Mouse (Mus musculus) heart, postnatal 0 days (tissue): Measurements from ENCODE around the gene Ksr1. TPM values are rescaled to one million over a fixed set of nuclear protein-coding genes. Genes with fewer than 3 reads are reported as not detected.

ENCODE experiments used
- ATAC-seq: fragments of 200-750 bp; cut with Nextera tagmentation; 2 replicates; pipeline ENCODE4 v1.8.0; 2017; ENCODE audit warnings: low read depth, moderate number of reproducible peaks, moderate library complexity; ENCODE audit not compliant: insufficient read depth
- DNase-seq: peaks from one replicate; pipeline ENCODE4 v3.0.0-alpha.2; 2016; ENCODE audit warnings: low spot score
- H3K27ac ChIP-seq: fragments of 300-500 bp; sonication (generic); 2 replicates; pipeline ENCODE4 v1.5.1; 2014; ENCODE audit warnings: low read depth, mild to moderate bottlenecking
- H3K27me3 ChIP-seq: fragments of 300-500 bp; sonication (generic); 2 replicates; pipeline ENCODE4 v1.6.1; 2014; ENCODE audit warnings: low read length, mixed read lengths; ENCODE audit not compliant: control insufficient read depth, insufficient read depth
- H3K36me3 ChIP-seq: fragments of 300-500 bp; sonication (generic); replicated peaks from 2 replicates; pipeline ENCODE4 v1.6.1; 2014; ENCODE audit warnings: low read length, mixed read lengths; ENCODE audit not compliant: control insufficient read depth, insufficient read depth
- H3K4me1 ChIP-seq: fragments of 300-500 bp; sonication (generic); 2 replicates; pipeline ENCODE4 v1.6.1; 2014; ENCODE audit warnings: antibody characterized with exemption; ENCODE audit not compliant: control insufficient read depth, insufficient read depth
- H3K4me2 ChIP-seq: fragments of 300-500 bp; sonication (generic); 2 replicates; pipeline ENCODE4 v1.6.1; 2014; ENCODE audit warnings: low read depth, mild to moderate bottlenecking, low read length, moderate library complexity
- H3K4me3 ChIP-seq: fragments of 300-500 bp; sonication (generic); 2 replicates; pipeline ENCODE4 v1.5.1; 2014; ENCODE audit warnings: low read depth, low read length
- H3K9ac ChIP-seq: fragments of 300-500 bp; sonication (generic); replicated peaks from 2 replicates; pipeline ENCODE4 v1.6.1; 2014; ENCODE audit warnings: low read depth, low read length, mixed read lengths
- H3K9me3 ChIP-seq: fragments of 300-500 bp; sonication (generic); replicated peaks from 2 replicates; pipeline ENCODE4 v1.6.1; 2016; ENCODE audit warnings: low read length; ENCODE audit not compliant: control insufficient read depth
- CTCF ChIP-seq: IDR thresholded peaks from 2 replicates; pipeline ENCODE4 v1.5.1; 2016; ENCODE audit warnings: antibody characterized with exemption, control low read depth, low read depth
- EP300 ChIP-seq: IDR thresholded peaks from 2 replicates; pipeline ENCODE4 v1.6.1; 2016; ENCODE audit warnings: antibody characterized with exemption, low read depth
- WGBS: fragments of 180-500 bp; shearing (Covaris S2); extraction: QIAGEN DNeasy Blood & Tissue Kit; methylation state at CpG from one replicate; pipeline ENCODE4 v1.1.7; 2014; 5-methylcytosine and 5-hydroxymethylcytosine counted together
- polyA plus RNA-seq: library from polyadenylated mRNA; unstranded; fragments of >200 nt; fragmentation: Nextera tagmentation; extraction: Ambion mirVana; gene quantifications from 2 replicates; pipeline ENCODE4 v1.2.1, GENCODE M21; 2015
- total RNA-seq: library from RNA; depleted of rRNA; stranded (reverse); fragments of >200 nt; gene quantifications from 2 replicates; pipeline ENCODE4 v1.2.3, GENCODE M21; 2014; ENCODE audit warnings: low replicate concordance

Gene Ksr1
- total and polyA plus RNA-seq, 2 experiments from 2014 or later, result 1.5 to 15.2 TPM

DNA sequence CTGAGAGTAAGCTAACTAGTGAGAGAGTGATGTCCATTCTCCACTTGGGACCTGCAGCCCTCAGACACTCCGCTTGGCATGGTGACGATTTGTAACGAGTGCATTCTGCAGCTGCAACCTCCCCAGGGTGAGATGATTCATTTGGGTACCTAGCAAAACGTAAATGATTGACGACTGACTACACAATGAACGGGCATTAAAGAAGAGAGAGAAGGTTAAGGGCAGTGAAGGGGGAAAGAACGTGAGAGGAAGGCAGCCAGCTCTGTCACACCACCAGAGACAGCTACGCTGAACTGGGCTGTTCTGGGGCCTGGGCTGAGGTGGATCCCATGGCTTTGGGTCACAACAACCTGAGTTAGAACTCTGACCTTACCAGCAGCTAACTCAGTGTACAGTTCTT is 81.9 kb downstream of the Ksr1 start:
- H3K4me1 ChIP-seq, result peaks cover 39% of the 10 kb centered on the region
- ATAC-seq, result no peak
- H3K9ac ChIP-seq, result no peak overlapping the region
- H3K4me3 ChIP-seq, result no peak overlapping the region
- no peak for TF ChIP-seq CTCF
- no peak for TF ChIP-seq EP300
- H3K27me3 ChIP-seq, result no peaks in the 10 kb centered on the region
- H3K4me2 ChIP-seq, result no peak overlapping the region
- H3K36me3 ChIP-seq, result no peaks in the 10 kb centered on the region
- peak overlapping the region; percentile 76; the same call in 1 of the 2 replicates for H3K27ac ChIP-seq
- no peak for DNase-seq
- no peaks in the 10 kb centered on the region for H3K9me3 ChIP-seq
- WGBS, result 73% methylated on average over 8 of the region's 8 CpGs

DNA sequence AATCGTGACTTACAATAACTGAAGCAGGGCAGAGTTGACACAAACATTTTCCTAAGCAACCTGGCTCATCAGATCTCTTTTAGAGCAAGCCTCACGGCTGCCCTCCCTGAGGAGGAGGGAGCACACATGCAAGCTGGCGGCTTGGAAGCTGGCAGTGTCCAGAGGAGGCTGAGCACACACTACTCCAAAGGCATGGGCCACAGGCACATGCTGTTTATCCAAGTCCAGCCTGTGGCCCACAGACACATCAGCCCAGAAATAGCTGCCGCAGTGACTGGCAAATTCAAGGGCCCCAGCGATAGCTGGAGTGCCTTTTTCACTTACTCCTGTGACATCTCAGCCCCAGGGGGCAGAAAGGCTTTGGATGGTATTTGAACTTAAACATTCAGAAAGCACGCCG is 82.6 kb downstream of the Ksr1 start:
- 0 out of 2 replicates have a peak, but pooled peaks have one; percentile 34 for ATAC-seq
- H3K4me1 ChIP-seq, result peaks cover 42% of the 10 kb centered on the region
- no peak overlapping the region for H3K9ac ChIP-seq

DNA sequence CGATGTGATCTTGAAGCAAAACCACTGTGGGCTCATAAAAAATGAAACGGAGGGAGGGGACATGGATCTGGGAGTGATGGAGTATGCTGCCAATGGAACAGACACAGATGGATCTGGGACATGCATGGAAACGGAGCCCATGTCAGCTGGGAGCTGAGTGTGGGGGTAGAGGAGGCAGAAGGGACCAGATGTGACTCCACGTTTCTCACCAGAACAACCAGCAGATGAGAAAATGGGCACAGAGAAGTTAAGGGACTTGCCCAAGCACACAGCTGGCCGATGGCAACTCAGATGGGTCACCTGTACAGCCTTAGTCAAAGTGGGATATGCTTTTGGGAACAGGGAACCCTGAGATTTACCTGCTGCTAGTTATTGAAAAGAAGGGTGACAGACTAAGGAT is 83.3 kb downstream of the Ksr1 start:
- DNase-seq (no peak), ATAC-seq (no peak)
- H3K36me3 ChIP-seq, result no peaks in the 10 kb centered on the region
- no peak overlapping the region for H3K4me2 ChIP-seq
- no peaks in the 10 kb centered on the region for H3K27me3 ChIP-seq
- H3K9me3 ChIP-seq, result no peaks in the 10 kb centered on the region
- 84% methylated on average over 5 of the region's 5 CpGs for WGBS
- no peak overlapping the region for H3K9ac ChIP-seq
- H3K4me1 ChIP-seq, result peaks cover 50% of the 10 kb centered on the region
- no peak overlapping the region for H3K4me3 ChIP-seq
- no peak overlapping the region for H3K27ac ChIP-seq
- TF ChIP-seq CTCF (no peak), EP300 (no peak)

More for the DNA sequence above, 82.6 kb downstream of the Ksr1 start:
- Histone ChIP-seq H3K4me2 (no peak overlapping the region), H3K27ac (peak overlapping the region; percentile 28), H3K9me3 (no peaks in the 10 kb centered on the region), H3K36me3 (no peaks in the 10 kb centered on the region), H3K4me3 (no peak overlapping the region), H3K27me3 (no peaks in the 10 kb centered on the region)
- 35% methylated on average over 7 of the region's 7 CpGs for WGBS
- TF ChIP-seq EP300, result no peak
- no peak for TF ChIP-seq CTCF
- DNase-seq, result peak; percentile 37

DNA sequence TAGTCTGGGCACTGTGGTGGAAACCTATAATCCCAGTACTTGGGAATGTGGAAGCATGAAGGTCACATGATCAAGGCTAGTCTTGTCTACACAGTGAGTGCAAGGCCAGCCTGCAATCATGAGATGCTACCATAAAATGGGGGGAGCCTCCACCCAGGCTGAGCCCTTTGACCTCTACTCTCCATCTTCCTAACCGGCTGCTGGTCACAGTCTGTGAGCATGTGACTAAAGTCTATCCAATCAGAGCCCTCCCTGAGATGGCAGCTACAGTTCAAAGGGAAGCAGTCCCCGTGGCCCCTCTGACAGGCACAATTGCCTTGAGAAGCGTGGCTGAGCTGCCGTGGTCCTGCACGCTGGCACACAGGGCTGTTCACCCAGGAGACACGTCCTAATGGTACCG is 84.4 kb downstream of the Ksr1 start:
- Histone ChIP-seq H3K4me1 (peaks cover 50% of the 10 kb centered on the region), H3K36me3 (no peaks in the 10 kb centered on the region), H3K4me3 (no peak overlapping the region), H3K4me2 (no peak overlapping the region), H3K9ac (no peak overlapping the region), H3K9me3 (no peaks in the 10 kb centered on the region), H3K27ac (no peak overlapping the region), H3K27me3 (no peaks in the 10 kb centered on the region)
- ATAC-seq (no peak), DNase-seq (no peak)
- no peak for TF ChIP-seq CTCF
- no peak for TF ChIP-seq EP300
- WGBS, result 82% methylated on average over 7 of the region's 7 CpGs

- no peak overlapping the region for H3K4me3 ChIP-seq
- no peaks in the 10 kb centered on the region for H3K9me3 ChIP-seq
- H3K4me2 ChIP-seq, result peak overlapping the region; percentile 10
- DNase-seq, result peak; percentile 56
- H3K9ac ChIP-seq, result no peak overlapping the region
- no peaks in the 10 kb centered on the region for H3K27me3 ChIP-seq
- peak overlapping the region; percentile 76 for H3K27ac ChIP-seq
- no peaks in the 10 kb centered on the region for H3K36me3 ChIP-seq
- TF ChIP-seq CTCF (no peak), EP300 (0 out of 2 replicates have a peak, but pooled peaks have one; percentile 28)
- H3K4me1 ChIP-seq, result peaks cover 55% of the 10 kb centered on the region
- 19% methylated on average over 5 of the region's 5 CpGs for WGBS
- peak; percentile 49 for ATAC-seq
Measured at GRCm38 (mm10) chr11:79059850-79060249, 86.4 kb downstream of the Ksr1 start.

DNA sequence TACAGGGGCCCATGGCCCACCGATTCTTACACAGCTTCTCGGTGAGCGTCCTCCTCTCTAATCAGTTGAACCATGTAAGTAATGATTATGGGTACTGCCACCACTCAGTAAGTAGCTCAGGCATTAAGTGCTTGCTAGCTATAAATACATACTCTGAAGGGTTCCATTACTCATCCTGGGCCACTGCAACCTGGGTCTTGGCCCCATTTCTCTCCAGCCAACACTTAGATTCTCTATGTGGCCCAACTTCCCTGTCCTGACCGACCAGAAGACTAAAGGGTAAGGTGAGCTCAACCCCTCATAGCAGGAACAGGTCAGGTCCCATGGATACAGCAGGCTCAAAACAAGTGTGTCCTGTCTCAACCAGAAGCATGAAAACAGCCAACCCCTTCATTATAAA is 87.1 kb downstream of the Ksr1 start:
- peaks cover 54% of the 10 kb centered on the region for H3K4me1 ChIP-seq
- no peaks in the 10 kb centered on the region for H3K36me3 ChIP-seq
- no peak overlapping the region for H3K9ac ChIP-seq
- peak overlapping the region; percentile 10; the same call in 1 of the 2 replicates for H3K4me2 ChIP-seq
- DNase-seq, result no peak
- peak overlapping the region; percentile 76 for H3K27ac ChIP-seq
- TF ChIP-seq CTCF, result no peak
- TF ChIP-seq EP300, result no peak
- no peaks in the 10 kb centered on the region for H3K27me3 ChIP-seq
- H3K9me3 ChIP-seq, result no peaks in the 10 kb centered on the region
- no peak for ATAC-seq
- WGBS, result 51% methylated on average over 4 of the region's 4 CpGs
- no peak overlapping the region for H3K4me3 ChIP-seq
